12 mouse cellular contexts compared by ENCODE assay signal in genomic region chr1:105311899-105312600, GRCm38 (mm10). TPM values are rescaled to one million over a fixed set of nuclear protein-coding genes. Genes with fewer than 3 reads are reported as not detected.
DNase-seq lines count a peak whose midpoint lies in the region; ATAC-seq and TF ChIP-seq lines count a peak whose summit lies in the region.
"Had no signal": no experiment of that assay in that cellular context is flagged by ENCODE, and none has a peak within 500 bp of the region (broad histone marks: within the 10 kb centered on the region; RNA-seq: fewer than 3 reads in every experiment).

No protein-coding gene starts in this region.

- WGBS in heart, embryonic 10.5 days, result 87% methylated on average over 1 of the region's 1 CpGs
- WGBS in midbrain, embryonic 12.5 days, result 96% methylated on average over 1 of the region's 1 CpGs
- WGBS in kidney, adult 2 months, result 100% methylated on average over 1 of the region's 1 CpGs

- no peak overlapping the region for H3K4me2 ChIP-seq in midbrain, embryonic 12.5 days (replicated peaks)
- H3K4me2 ChIP-seq: stomach, embryonic 15.5 days had no signal

- H3K27me3 ChIP-seq in heart, embryonic 10.5 days (ENCODE audit: insufficient read depth, poor library complexity, severe bottlenecking), result no peaks in the 10 kb centered on the region
- H3K27me3 ChIP-seq in midbrain, embryonic 12.5 days, result no peaks in the 10 kb centered on the region
- no peaks in the 10 kb centered on the region for H3K27me3 ChIP-seq in kidney, adult 2 months (replicated peaks; ENCODE audit: control insufficient read depth, insufficient read depth, low read length)
- H3K27me3 ChIP-seq: stomach, embryonic 15.5 days had no signal

- H3K9me3 ChIP-seq in heart, embryonic 10.5 days, result no peaks in the 10 kb centered on the region
- no peaks in the 10 kb centered on the region for H3K9me3 ChIP-seq in midbrain, embryonic 12.5 days
- H3K9me3 ChIP-seq: stomach, embryonic 15.5 days had no signal

- TF ChIP-seq POLR2A in kidney, adult 2 months (IDR thresholded peaks at IDR 0.05; ENCODE audit: low read depth, low read length), result no peak

- no peak overlapping the region for H3K4me3 ChIP-seq in heart, embryonic 10.5 days
- no peak overlapping the region for H3K4me3 ChIP-seq in midbrain, embryonic 12.5 days
- H3K4me3 ChIP-seq in kidney, adult 2 months (ENCODE audit: insufficient read depth, low read depth, low read length), result no peak overlapping the region
- H3K4me3 ChIP-seq: stomach, embryonic 15.5 days had no signal

- TF ChIP-seq CTCF in kidney, adult 2 months (conservative IDR thresholded peaks at IDR 0.05; ENCODE audit: insufficient read depth, insufficient read length, low read depth, low read length), result no peak

- no peaks in the 10 kb centered on the region for H3K36me3 ChIP-seq in heart, embryonic 10.5 days
- no peaks in the 10 kb centered on the region for H3K36me3 ChIP-seq in midbrain, embryonic 12.5 days
- no peaks in the 10 kb centered on the region for H3K36me3 ChIP-seq in kidney, adult 2 months (ENCODE audit: control insufficient read depth, insufficient read depth, low read length)
- H3K36me3 ChIP-seq: stomach, embryonic 15.5 days had no signal

- peak; percentile 66 for ATAC-seq in midbrain, embryonic 12.5 days (ENCODE audit: low FRiP score, low read depth)

- no peaks in the 10 kb centered on the region for H3K4me1 ChIP-seq in heart, embryonic 10.5 days
- peaks cover 11% of the 10 kb centered on the region; the same call in 1 of the 2 replicates for H3K4me1 ChIP-seq in midbrain, embryonic 12.5 days
- H3K4me1 ChIP-seq in kidney, adult 2 months (ENCODE audit: control insufficient read depth, insufficient read depth, low read length), result peaks cover 9% of the 10 kb centered on the region; the same call in 1 of the 2 replicates
- H3K4me1 ChIP-seq: stomach, embryonic 15.5 days had no signal

- no peak overlapping the region for H3K27ac ChIP-seq in heart, embryonic 10.5 days
- peak overlapping the region; percentile 46 for H3K27ac ChIP-seq in midbrain, embryonic 12.5 days (replicated peaks)
- H3K27ac ChIP-seq in kidney, adult 2 months (ENCODE audit: insufficient read depth, low read depth, low read length), result no peak overlapping the region
- H3K27ac ChIP-seq: liver, embryonic 14.5 days; stomach, embryonic 15.5 days had no signal

- DNase-seq in heart, adult 18-20 months, result peak; percentile 33 to 56
- DNase-seq in heart, embryonic 10.5 days (ENCODE audit: low spot score), result no peak
- DNase-seq in embryo, embryonic 11 days, result peak; percentile 34
- DNase-seq in heart, adult 9 months (ENCODE audit: low spot score in 2 of 2), result peak; percentile 46 to 74
- DNase-seq in ovary, postnatal 10 days (ENCODE audit: low spot score), result no peak
- DNase-seq in kidney, adult 2 months, result no peak
- DNase-seq in thymus, postnatal 0 days (ENCODE audit: low spot score), result no peak
- DNase-seq: cerebellum, adult 18-20 months; kidney, postnatal 4 days had no signal

- no peak overlapping the region for H3K9ac ChIP-seq in midbrain, embryonic 12.5 days (replicated peaks)
- H3K9ac ChIP-seq: liver, embryonic 14.5 days; stomach, embryonic 15.5 days had no signal

RNA-seq across cellular contexts. Expression of gene Rnf152, which starts 44.5 kb away (rescaled TPM):
- 1 to 10 TPM in 1 of 2 experiments, under 1 TPM in 1; 0.94 to 1.3 TPM for total RNA-seq in heart, adult 18-20 months (2021)
- 0.15 and 0.28 TPM in 2 replicates for polyA plus RNA-seq in heart, embryonic 10.5 days (2016; fragmentation: Nextera tagmentation; extraction: Ambion mirVana)
- polyA plus RNA-seq in midbrain, embryonic 12.5 days (2016; fragmentation: Nextera tagmentation; extraction: Ambion mirVana), result 4.6 and 4.7 TPM in 2 replicates
- 5.2 and 6.2 TPM in 2 replicates for polyA plus RNA-seq in kidney, adult 2 months (2012; rRNA removed)
- polyA plus RNA-seq in thymus, postnatal 0 days (2015; fragmentation: Nextera tagmentation; extraction: Ambion mirVana), result 0.08 and 0.09 TPM in 2 replicates

Comparison
In these comparisons a context has a peak if more than half of its experiments do, and no peak if none do; other contexts are left out.
1. DNase-seq: peak in heart, adult 18-20 months (2 of 2), embryo, embryonic 11 days (single experiment) and heart, adult 9 months (2 of 2); none in heart, embryonic 10.5 days (single experiment), ovary, postnatal 10 days (single experiment), kidney, adult 2 months (single experiment) and thymus, postnatal 0 days (single experiment).